Mouse (Mus musculus): ENCODE data around the gene Bpifc.

DNA sequence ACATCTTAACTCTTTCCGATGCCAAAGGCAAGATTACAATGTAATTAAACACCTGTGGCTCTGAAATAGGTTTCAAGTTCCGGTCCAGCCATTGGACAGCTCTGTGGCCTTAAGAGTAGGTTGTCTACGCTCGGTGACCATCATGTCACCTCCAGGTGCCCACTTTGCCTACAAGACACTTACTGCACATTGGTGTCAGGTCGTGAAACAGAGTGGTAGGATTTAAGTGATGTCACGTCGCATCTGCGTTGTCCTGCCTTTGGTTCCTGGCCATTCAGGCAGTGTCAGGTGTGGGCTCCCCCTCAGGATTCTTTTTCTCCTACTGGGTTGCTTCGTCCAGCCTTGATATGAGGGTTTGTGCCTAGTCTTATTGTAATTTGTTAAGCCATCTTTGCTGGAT is 39.9 kb downstream of the Bpifc start:
- TF ChIP-seq POLR2A (IDR thresholded peaks at IDR 0.05; ENCODE audit: extremely low read depth, insufficient read depth, low read length) (no peak), CTCF (IDR thresholded peaks at IDR 0.05; ENCODE audit: extremely low read depth, insufficient read depth, low read length) (no peak)
